Mouse (Mus musculus) G1E-ER4 (cell line): ENCODE results near the gene Zfp512b. TPM values are rescaled to one million over a fixed set of nuclear protein-coding genes. Genes with fewer than 3 reads are reported as not detected.

Experiments
- GATA1 ChIP-seq: IDR thresholded peaks from one replicate; pipeline ENCODE4 v1.8.0; 2012; ENCODE audit warnings: low read length, inconsistent platforms
- polyA plus RNA-seq: library from polyadenylated mRNA; stranded (reverse); fragments of >175 nt; gene quantifications from 2 replicates; pipeline ENCODE4 v1.2.3, GENCODE M21; 2012

The Zfp512b gene
- polyA plus RNA-seq, 1 experiment = 93.4 TPM

DNA sequence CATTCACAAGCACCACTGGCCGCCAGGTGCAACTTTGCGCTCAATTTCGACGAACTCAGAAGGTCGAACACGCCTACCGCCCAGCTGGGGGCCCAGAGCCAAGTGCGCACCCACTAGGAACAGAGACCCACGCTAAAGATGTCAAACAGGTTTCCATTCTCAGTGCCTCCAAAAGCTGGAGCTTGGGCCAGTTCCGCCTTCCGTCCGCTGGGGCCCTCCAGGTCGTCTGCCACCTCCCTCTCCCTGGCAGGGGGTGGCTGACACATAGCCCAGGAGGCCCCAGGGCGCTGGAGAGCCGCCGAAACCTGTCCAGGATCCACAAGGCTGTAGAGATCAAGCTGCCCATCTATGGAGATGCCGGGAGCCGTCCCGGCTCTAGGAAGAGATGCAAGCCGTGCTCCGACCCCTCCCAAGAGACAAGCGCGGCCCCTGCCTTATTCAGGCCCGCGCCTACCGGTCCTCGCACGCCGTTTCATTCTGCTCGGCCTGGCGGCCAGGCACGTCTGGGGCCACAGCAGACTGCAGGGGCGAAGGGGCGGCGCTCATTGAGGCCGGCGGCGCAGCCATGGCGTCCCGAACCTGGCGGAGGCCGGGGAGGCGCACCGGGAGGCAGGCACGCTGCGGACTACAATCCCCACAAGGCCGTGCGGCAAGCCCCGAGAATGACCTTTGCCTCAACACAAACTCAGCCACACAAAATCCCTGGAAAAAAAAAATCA lies 11.0 kb downstream of the Zfp512b start:
- no peak for TF ChIP-seq GATA1

DNA sequence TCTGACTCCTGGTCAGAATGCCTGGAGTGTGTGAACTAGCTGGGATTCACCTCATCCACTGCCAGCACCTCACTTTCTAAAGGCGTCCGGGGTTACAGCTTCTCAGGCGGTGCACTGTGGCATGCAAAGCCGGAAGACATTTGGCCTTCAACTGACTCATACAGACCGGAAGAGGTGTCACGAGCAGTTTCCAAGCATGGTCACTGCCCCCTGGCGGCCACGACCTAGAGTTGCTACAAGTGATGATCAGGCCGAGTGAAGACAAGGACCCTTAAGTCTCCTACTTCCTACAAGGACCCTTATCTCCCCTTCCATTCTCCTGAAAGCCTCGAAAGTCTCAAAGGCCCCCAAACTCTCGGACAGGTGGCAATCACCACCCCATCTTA lies 11.6 kb downstream of the Zfp512b start:
- TF ChIP-seq GATA1 = no peak

DNA sequence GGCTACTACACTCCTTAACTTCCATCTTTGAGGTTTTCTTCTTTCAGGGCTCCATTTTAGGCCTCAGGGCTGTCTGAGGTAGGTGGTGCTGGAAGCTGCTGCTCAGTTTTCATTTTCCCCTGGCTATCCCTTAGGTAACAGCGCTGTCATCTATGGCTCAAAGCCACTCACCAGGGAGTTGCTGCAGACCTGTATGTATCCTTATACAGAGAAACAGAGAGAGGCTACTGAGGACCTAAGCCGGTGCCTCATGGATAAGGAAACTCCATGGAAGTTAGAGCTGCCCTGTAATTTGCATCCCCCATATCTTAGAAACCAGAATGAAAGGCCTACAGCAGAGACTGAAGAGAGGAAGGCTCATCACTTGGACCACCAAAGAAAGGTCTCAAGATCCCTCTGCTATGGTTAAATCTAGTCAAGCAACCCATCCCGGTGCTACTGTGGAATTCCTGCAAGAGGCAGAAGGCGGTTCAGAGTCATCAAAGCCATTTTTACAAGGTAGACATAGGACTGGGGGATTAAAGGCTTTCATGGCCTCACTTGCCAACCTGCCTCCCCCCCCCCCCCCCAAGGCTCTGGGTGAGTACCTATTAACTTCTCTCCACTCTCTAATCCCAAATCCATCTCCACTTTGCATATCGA lies 12.4 kb downstream of the Zfp512b start:
- TF ChIP-seq GATA1 = no peak

DNA sequence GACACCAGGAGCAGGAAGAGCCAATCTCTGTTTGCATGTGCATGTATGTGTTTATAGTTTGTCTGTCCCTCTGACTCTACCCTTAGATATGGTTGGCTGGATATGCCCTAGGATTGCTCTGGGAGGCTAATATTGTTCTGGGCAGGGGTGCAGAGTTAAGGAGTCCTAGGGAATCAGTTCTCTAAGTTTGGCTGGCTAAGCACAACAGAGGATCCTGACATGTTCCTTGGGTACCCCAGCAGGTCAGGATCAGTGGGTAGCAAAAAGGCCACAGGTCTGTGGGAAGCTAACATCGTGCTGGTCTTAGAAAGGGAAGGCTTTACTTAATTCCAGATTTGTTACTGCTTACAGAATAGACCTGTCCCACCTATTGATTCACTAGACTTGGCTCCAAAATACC lies 12.9 kb downstream of the Zfp512b start:
- no peak for TF ChIP-seq GATA1

DNA sequence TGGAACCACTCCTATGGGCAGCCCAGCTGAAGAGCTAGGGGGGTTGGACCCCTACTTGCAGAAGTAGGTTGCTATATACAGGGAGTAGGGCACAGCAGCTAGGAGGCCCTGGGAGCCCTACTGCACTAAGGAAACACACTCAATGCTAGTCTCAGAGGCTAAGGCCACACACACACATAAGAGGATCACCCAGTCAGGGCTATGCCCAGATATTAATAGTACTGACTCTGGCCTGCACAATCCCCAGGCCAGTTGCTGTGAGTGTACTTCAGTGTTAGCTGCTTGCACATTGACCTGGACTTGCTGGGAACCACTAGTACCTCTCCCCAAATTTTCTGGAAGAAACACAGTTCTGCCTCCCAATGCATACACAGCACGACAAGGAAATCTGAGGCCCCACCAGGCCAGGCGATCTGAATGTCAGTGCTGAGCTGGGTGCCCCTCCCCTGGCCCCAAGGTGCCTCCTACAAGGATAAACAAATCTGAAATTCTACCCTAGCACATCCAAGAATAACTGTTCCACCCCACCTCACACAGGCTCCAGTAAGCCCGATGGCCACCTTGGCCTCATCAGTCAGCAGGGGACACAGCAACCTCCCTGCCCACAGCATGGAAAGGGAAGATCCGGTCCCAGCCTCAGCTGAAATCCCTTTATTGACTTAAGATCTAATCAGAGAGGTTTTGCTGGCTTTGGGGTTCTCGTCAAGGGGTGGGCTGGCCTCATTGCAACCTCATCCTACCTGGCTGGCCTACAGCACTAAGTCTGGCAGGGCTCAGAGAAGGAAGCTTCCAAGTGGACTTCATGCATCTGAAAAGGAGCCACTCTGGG lies 13.6 kb downstream of the Zfp512b start:
- no peak for TF ChIP-seq GATA1

DNA sequence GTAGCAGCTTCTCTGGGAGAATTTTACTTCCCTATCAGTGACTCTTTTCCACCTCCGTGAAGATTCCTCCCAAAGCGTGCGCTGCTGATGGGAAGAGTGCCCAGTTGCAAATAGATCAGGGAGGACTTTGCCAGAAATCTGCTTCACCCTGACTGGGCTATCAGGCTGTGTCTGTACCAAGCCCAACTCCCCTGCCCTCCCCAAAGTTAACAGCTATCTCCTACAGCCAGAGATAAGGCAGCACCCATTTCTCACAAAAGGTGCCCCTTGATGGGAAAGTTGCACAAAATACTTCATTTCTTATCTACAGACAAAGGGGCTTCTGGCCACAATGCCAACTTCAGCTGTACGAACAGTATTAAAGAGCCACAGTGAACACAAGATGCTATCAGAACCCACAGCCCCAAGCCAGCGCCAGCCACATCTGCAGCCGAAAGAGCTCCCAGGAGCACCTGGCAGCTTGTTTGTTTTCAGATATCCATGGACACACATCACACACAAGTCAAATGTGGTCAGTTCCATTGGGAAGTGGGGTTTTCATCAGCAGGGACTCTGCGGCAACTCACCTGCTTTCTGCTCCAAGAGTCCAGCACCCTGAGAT lies 14.5 kb downstream of the Zfp512b start:
- TF ChIP-seq GATA1 = peak; percentile 87

DNA sequence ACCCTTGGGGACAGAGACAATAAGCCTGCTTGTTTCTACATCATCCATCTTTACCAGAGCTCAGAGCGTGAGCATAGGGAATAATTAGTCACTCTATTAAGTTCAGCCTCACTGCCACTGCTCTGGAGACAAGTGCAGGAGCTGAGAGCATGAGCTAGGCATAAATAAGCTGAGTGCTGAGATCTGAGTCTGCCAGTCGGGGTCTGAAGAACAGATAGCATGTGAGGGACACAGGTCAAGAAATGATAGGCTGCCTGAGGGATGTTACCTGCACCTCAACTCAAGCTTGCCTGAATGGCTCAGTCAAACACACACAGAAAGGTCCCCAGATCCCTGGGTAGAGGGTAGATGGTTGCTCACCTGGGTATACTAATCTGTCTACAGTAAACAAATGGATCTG lies 15.5 kb downstream of the Zfp512b start:
- no peak for TF ChIP-seq GATA1

DNA sequence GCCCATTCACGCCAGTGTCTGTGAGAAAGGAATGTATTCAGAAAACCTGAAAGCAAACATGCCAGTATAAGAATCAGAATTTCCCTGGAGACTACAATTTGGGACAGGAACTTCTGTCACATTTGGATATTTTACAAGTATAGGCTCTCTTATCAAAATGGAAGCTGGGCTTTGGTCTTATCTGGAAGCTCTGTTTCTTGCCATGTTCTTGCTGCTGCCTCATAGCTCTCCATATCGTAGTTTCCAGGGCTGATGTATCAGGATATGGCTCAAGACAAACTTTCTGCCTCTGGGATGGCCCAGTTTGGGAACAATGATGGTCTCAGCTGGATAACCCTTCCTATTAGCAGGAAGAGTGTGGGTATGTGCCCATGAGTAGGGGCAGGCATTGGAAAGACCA lies 16.0 kb downstream of the Zfp512b start:
- TF ChIP-seq GATA1 = no peak

DNA sequence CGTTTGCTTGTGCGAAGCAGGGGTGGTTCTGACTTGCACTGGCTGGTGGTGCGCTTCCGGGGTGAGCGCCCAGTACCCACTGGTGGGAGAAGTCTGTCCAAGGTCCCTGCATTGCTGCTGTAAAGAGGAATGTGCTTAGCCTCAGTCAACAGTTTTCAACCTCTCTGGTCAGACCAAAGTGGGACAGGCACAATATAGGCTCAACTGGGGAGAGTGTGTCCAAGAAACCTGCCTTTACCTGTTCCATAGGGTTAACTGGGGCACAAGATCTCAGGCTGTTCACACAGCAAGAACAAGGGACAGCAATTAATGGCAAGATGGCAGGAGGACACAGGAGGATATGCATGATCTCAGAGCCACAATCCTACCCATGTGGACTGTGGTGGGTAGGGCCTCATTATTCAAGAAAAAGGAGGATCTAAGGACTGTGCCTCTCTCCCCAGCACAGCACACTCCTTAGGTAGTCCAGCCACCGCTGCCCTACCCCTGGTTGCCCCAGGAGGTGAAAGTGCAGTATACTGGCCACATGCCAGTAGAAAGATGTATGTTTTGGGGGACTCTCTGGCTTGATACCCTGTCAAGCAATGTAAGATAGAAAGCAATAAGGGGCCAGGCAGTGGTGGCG lies 17.6 kb downstream of the Zfp512b start:
- TF ChIP-seq GATA1 = no peak

DNA sequence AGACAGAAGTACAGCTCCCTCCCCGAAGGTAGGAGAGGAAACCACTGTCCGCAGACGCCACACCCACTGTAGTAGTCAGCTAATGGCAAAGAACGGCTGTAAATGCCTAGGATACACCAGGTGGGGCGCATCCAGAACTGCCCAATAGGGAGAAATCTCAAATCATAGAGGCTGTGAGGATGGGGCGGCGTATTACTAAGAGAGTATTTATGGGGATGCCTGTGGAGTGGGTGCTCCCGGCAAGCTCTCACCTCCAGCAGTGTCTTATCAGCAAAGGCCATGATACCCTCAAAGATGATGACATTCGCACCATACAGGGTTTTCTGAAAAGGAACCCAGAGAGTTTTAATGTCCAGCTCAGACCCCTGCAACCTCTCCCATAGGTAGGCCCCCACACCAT lies 18.6 kb downstream of the Zfp512b start:
- TF ChIP-seq GATA1 = no peak

DNA sequence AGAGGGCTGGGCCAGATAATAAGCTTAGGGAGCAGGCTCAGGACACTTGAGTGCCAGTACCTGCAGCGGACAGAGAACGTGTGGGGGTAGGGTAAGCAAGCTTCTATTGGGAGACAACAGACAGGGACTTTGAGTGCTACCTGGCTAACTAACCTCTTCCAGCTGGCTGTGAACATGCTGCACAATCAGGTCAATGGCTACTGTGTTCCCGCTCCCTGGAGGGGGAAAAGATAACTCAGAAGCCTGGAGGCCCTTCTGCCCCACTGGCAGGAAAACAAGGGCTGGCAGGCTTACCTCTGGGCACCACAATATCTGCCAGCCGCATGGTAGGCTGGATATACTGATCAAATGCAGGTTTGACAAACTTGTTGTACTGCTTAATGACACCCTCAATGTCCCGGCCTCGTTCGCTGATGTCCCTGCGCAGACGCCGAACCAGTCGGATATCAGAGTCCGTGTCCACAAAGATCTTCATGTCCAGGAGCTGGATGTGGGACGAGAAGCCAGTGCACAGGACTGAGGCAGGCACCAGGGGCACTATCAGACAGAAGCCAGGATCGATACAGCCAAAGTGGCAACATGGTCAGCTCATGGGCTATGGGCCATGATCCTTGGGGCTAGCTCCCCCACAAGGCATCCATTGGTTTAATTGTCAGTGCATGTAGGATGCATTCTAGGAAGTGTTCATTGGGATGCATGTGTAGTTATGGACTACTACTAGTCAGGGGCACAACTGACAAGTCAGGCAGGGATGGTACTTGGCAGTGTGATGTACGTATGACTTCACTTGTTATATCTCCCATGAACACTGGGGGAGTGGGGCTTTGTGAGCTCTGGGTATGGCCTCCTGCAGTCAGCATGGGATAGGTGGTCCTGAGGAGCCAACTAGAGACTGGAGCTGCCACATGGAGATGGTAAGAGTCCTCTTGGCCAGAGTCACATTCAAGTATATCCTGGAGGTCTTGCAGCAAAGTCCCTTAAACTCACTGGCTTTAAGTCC lies 19.4 kb downstream of the Zfp512b start:
- no peak for TF ChIP-seq GATA1

DNA sequence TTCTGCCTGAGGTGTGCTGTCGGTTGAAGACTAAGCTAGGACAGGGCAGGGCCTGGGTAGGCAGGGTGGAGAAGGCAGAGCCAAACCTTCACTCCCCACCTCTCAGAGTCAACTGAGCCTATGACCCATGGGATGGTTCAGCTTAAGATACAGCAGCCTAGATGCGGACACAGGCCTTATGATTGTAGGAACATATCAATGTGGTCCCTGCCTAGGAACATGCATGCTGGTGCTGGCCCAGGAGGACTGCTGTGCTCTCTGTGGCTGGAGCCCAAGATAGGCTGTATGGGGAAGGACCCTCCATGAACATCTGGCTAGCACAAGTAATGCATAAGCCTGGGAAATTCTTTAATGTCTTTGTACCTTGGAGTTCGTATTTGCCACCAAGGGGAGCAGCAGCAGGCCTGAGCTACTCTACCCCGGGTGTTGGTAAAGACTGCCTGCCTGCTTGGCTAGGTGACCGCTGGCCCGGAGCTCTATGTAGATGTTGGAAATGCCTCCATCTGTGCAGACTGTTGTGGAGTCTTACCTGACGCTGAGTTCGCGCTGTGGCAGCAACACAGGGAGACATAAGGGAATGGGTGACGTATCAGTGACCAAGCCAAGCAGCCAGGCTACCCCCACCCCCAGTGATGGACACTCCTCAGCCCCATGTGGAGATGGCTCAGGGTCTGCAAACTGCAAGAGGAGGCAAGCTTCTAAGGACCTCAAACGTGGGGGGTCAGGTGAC lies 20.5 kb downstream of the Zfp512b start:
- no peak for TF ChIP-seq GATA1

DNA sequence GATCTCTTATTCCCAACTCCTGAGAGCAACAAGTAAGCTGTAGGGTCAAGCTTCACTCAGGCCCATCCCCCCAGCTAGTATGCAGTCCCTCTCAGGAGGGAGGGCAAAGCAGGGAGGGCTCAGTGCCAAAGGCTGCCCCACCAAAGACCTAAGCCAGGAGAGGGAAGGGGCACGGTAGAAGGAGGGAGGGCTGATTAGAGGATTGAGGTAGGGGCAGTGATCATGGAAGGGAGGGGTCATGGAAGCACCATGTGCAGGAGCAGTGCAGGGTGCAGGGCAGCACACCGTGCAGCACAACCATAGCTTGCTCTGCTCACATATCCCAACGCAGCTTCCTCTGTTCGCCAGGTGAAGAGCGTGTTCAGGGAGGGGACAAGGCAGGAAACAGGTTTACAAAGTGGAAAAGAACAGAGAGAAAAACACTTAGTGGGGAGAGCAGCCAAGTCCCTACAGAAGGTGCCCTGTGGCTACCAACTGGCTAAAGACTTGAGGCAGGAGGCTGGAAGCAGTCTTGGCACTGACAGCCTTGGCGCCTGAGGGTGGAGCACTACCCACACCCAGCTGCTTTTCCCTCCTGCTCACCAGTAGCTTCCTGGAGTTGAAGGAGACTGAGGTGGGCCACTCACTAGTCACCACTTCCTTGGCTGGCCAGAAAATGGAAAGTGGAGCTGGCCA lies 21.5 kb downstream of the Zfp512b start:
- no peak for TF ChIP-seq GATA1
